Mouse (Mus musculus) forebrain, embryonic 13.5 days (tissue): Measurements from ENCODE around the gene Prkca. TPM values are rescaled to one million over a fixed set of nuclear protein-coding genes. Genes with fewer than 3 reads are reported as not detected.

Experiments used
- ATAC-seq: fragments of 200-750 bp; cut with Nextera tagmentation; 2 replicates; pipeline ENCODE4 v1.8.0; 2017
- H3K27ac ChIP-seq: fragments of 300-500 bp; sonication (generic); 2 replicates; pipeline ENCODE4 v1.5.1; 2015; ENCODE audit warnings: inconsistent platforms, mild to moderate bottlenecking, moderate library complexity
- H3K27me3 ChIP-seq: fragments of 300-500 bp; sonication (generic); 2 replicates; pipeline ENCODE4 v1.6.1; 2015; ENCODE audit warnings: mild to moderate bottlenecking, inconsistent platforms
- H3K36me3 ChIP-seq: fragments of 300-500 bp; sonication (generic); 2 replicates; pipeline ENCODE4 v1.6.1; 2015; ENCODE audit warnings: mild to moderate bottlenecking, inconsistent platforms; ENCODE audit not compliant: poor library complexity, severe bottlenecking
- H3K4me1 ChIP-seq: fragments of 300-500 bp; sonication (generic); 2 replicates; pipeline ENCODE4 v1.6.1; 2015; ENCODE audit warnings: inconsistent platforms
- H3K4me2 ChIP-seq: fragments of 300-500 bp; sonication (generic); 2 replicates; pipeline ENCODE4 v1.6.1; 2015; ENCODE audit warnings: inconsistent platforms, mild to moderate bottlenecking, moderate library complexity
- H3K4me3 ChIP-seq: fragments of 300-500 bp; sonication (generic); 2 replicates; pipeline ENCODE4 v1.5.1; 2015; ENCODE audit warnings: mild to moderate bottlenecking, inconsistent platforms
- H3K9ac ChIP-seq: fragments of 300-500 bp; sonication (generic); 2 replicates; pipeline ENCODE4 v1.6.1; 2015; ENCODE audit warnings: mild to moderate bottlenecking, inconsistent platforms
- H3K9me3 ChIP-seq: fragments of 300-500 bp; sonication (generic); replicated peaks from 2 replicates; pipeline ENCODE4 v1.6.1; 2016; ENCODE audit warnings: inconsistent platforms
- WGBS: fragments of 180-500 bp; shearing (Covaris S2); methylation state at CpG from one replicate; pipeline ENCODE4 v1.1.7; 2015; 5-methylcytosine and 5-hydroxymethylcytosine counted together
- polyA plus RNA-seq: library from polyadenylated mRNA; unstranded; fragments of >200 nt; fragmentation: Nextera tagmentation; extraction: Ambion mirVana; gene quantifications from 2 replicates; pipeline ENCODE4 v1.2.1, GENCODE M21; 2015

The Prkca gene
- polyA plus RNA-seq, 1 experiment from 2014 or later, result 4.2 TPM

GRCm38 (mm10) chr11:107983224-107983623 lies 360.5 kb downstream of the Prkca start:
- Histone ChIP-seq H3K27ac (no peak overlapping the region), H3K9me3 (no peaks in the 10 kb centered on the region), H3K36me3 (no peaks in the 10 kb centered on the region), H3K4me2 (no peak overlapping the region), H3K9ac (no peak overlapping the region), H3K4me1 (peaks cover 18% of the 10 kb centered on the region), H3K27me3 (peaks cover 11% of the 10 kb centered on the region), H3K4me3 (no peak overlapping the region)
- 54% methylated on average over 5 of the region's 5 CpGs for WGBS
- no peak for ATAC-seq

GRCm38 (mm10) chr11:107982225-107982896 lies 361.4 kb downstream of the Prkca start:
- H3K4me2 ChIP-seq, result no peak overlapping the region
- peaks cover 11% of the 10 kb centered on the region for H3K27me3 ChIP-seq
- no peak overlapping the region for H3K9ac ChIP-seq
- peak; percentile 82 for ATAC-seq
- no peak overlapping the region for H3K4me3 ChIP-seq
- H3K36me3 ChIP-seq, result no peaks in the 10 kb centered on the region
- H3K9me3 ChIP-seq, result no peaks in the 10 kb centered on the region
- no peak overlapping the region for H3K27ac ChIP-seq
- peaks cover 18% of the 10 kb centered on the region for H3K4me1 ChIP-seq
- 21% methylated on average over 16 of the region's 16 CpGs for WGBS

- H3K9me3 ChIP-seq, result no peaks in the 10 kb centered on the region
- peak overlapping the region; percentile 36 for H3K4me2 ChIP-seq
- H3K27ac ChIP-seq, result no peak overlapping the region
- peak; percentile 44; the same call in 1 of the 2 replicates for ATAC-seq
- peaks cover 18% of the 10 kb centered on the region for H3K4me1 ChIP-seq
- H3K27me3 ChIP-seq, result peaks cover 11% of the 10 kb centered on the region
- H3K9ac ChIP-seq, result peak overlapping the region; percentile 38; the same call in 1 of the 2 replicates
- H3K4me3 ChIP-seq, result no peak overlapping the region
- 9% methylated on average over 22 of the region's 22 CpGs for WGBS
- peaks cover 5% of the 10 kb centered on the region; the same call in 1 of the 2 replicates for H3K36me3 ChIP-seq
Measured at GRCm38 (mm10) chr11:107979497-107980174, 364.1 kb downstream of the Prkca start.

- ATAC-seq, result no peak
- 19% methylated on average over 10 of the region's 10 CpGs for WGBS
- Histone ChIP-seq H3K4me3 (no peak overlapping the region), H3K36me3 (no peaks in the 10 kb centered on the region; the same call in 1 of the 2 replicates), H3K4me1 (peaks cover 57% of the 10 kb centered on the region), H3K4me2 (no peak overlapping the region), H3K9me3 (no peaks in the 10 kb centered on the region), H3K27me3 (no peaks in the 10 kb centered on the region), H3K27ac (no peak overlapping the region), H3K9ac (no peak overlapping the region)
Measured at GRCm38 (mm10) chr11:107969943-107970342, 373.8 kb downstream of the Prkca start.

- no peak for ATAC-seq
- Histone ChIP-seq H3K9me3 (no peaks in the 10 kb centered on the region), H3K4me2 (no peak overlapping the region), H3K36me3 (no peaks in the 10 kb centered on the region), H3K4me1 (peaks cover 64% of the 10 kb centered on the region), H3K9ac (no peak overlapping the region), H3K4me3 (no peak overlapping the region), H3K27ac (no peak overlapping the region), H3K27me3 (no peaks in the 10 kb centered on the region)
- 68% methylated on average over 13 of the region's 13 CpGs for WGBS
Measured at GRCm38 (mm10) chr11:107968147-107968546, 375.6 kb downstream of the Prkca start.

- Histone ChIP-seq H3K27me3 (no peaks in the 10 kb centered on the region), H3K4me1 (peaks cover 64% of the 10 kb centered on the region), H3K27ac (peak overlapping the region; percentile 11; the same call in 1 of the 2 replicates), H3K9me3 (no peaks in the 10 kb centered on the region), H3K36me3 (no peaks in the 10 kb centered on the region), H3K4me3 (no peak overlapping the region), H3K9ac (no peak overlapping the region), H3K4me2 (no peak overlapping the region)
- WGBS, result 80% methylated on average over 4 of the region's 4 CpGs
- no peak for ATAC-seq
Measured at GRCm38 (mm10) chr11:107966229-107966628, 377.5 kb downstream of the Prkca start.

GRCm38 (mm10) chr11:107965449-107965848 lies 378.3 kb downstream of the Prkca start:
- Histone ChIP-seq H3K27me3 (no peaks in the 10 kb centered on the region), H3K9ac (no peak overlapping the region), H3K4me2 (no peak overlapping the region), H3K9me3 (no peaks in the 10 kb centered on the region), H3K36me3 (peaks cover 3% of the 10 kb centered on the region; the same call in 1 of the 2 replicates), H3K27ac (peak overlapping the region; percentile 11), H3K4me3 (no peak overlapping the region), H3K4me1 (peaks cover 61% of the 10 kb centered on the region)
- ATAC-seq, result peak; percentile 87
- WGBS, result 61% methylated on average over 7 of the region's 7 CpGs

GRCm38 (mm10) chr11:107957566-107958350 lies 386.0 kb downstream of the Prkca start:
- no peaks in the 10 kb centered on the region for H3K27me3 ChIP-seq
- H3K4me2 ChIP-seq, result no peak overlapping the region
- peak overlapping the region; percentile 49; the same call in 1 of the 2 replicates for H3K27ac ChIP-seq
- WGBS, result 71% methylated on average over 13 of the region's 13 CpGs
- peaks cover 14% of the 10 kb centered on the region; the same call in 1 of the 2 replicates for H3K36me3 ChIP-seq
- ATAC-seq, result no peak
- H3K9ac ChIP-seq, result no peak overlapping the region
- 0 out of 2 replicates have a peak, but pooled peaks cover 6% of the 10 kb centered on the region for H3K9me3 ChIP-seq
- H3K4me3 ChIP-seq, result no peak overlapping the region
- H3K4me1 ChIP-seq, result peaks cover 24% of the 10 kb centered on the region; the same call in 1 of the 2 replicates

GRCm38 (mm10) chr11:107955191-107956062 lies 388.3 kb downstream of the Prkca start:
- Histone ChIP-seq H3K36me3 (peaks cover 11% of the 10 kb centered on the region; the same call in 1 of the 2 replicates), H3K4me3 (no peak overlapping the region), H3K9me3 (0 out of 2 replicates have a peak, but pooled peaks cover 6% of the 10 kb centered on the region), H3K4me2 (no peak overlapping the region), H3K9ac (no peak overlapping the region), H3K4me1 (peaks cover 24% of the 10 kb centered on the region; the same call in 1 of the 2 replicates), H3K27ac (peak overlapping the region; percentile 46), H3K27me3 (no peaks in the 10 kb centered on the region)
- peak; percentile 55; the same call in 1 of the 2 replicates for ATAC-seq
- WGBS, result 73% methylated on average over 10 of the region's 10 CpGs

GRCm38 (mm10) chr11:107951431-107951830 lies 392.3 kb downstream of the Prkca start:
- H3K4me1 ChIP-seq, result peaks cover 26% of the 10 kb centered on the region; the same call in 1 of the 2 replicates
- H3K9ac ChIP-seq, result no peak overlapping the region
- no peaks in the 10 kb centered on the region for H3K36me3 ChIP-seq
- H3K4me2 ChIP-seq, result no peak overlapping the region
- no peaks in the 10 kb centered on the region for H3K27me3 ChIP-seq
- no peaks in the 10 kb centered on the region for H3K9me3 ChIP-seq
- H3K4me3 ChIP-seq, result no peak overlapping the region
- no peak overlapping the region for H3K27ac ChIP-seq
- no peak for ATAC-seq
- 88% methylated on average over 11 of the region's 11 CpGs for WGBS

GRCm38 (mm10) chr11:107950658-107951057 lies 393.1 kb downstream of the Prkca start:
- Histone ChIP-seq H3K9ac (no peak overlapping the region), H3K27me3 (no peaks in the 10 kb centered on the region), H3K27ac (no peak overlapping the region), H3K4me2 (no peak overlapping the region), H3K4me3 (no peak overlapping the region), H3K36me3 (no peaks in the 10 kb centered on the region), H3K4me1 (peaks cover 26% of the 10 kb centered on the region; the same call in 1 of the 2 replicates), H3K9me3 (no peaks in the 10 kb centered on the region)
- ATAC-seq, result peak; percentile 46; the same call in 1 of the 2 replicates
- 80% methylated on average over 4 of the region's 4 CpGs for WGBS
